Mouse (Mus musculus) small intestine, adult 2 months (tissue): ENCODE data around the gene Adcy5. TPM values are rescaled to one million over a fixed set of nuclear protein-coding genes. Genes with fewer than 3 reads are reported as not detected.

Source experiments
- H3K27ac ChIP-seq: fragments of 200-500 bp; 2 replicates; pipeline ENCODE4 v1.5.1; 2012; ENCODE audit warnings: low read depth, low read length, control low read depth, inconsistent platforms; ENCODE audit not compliant: insufficient read depth
- H3K27me3 ChIP-seq: fragments of 200-500 bp; 2 replicates; pipeline ENCODE4 v1.6.1; 2012; ENCODE audit warnings: mild to moderate bottlenecking, moderate library complexity, low read length, inconsistent platforms; ENCODE audit not compliant: control insufficient read depth, insufficient read depth
- H3K36me3 ChIP-seq: fragments of 200-500 bp; 2 replicates; pipeline ENCODE4 v1.6.1; 2012; ENCODE audit warnings: mild to moderate bottlenecking, low read length, control low read depth, inconsistent platforms; ENCODE audit not compliant: control insufficient read depth, insufficient read depth
- H3K4me1 ChIP-seq: fragments of 200-500 bp; 2 replicates; pipeline ENCODE4 v1.6.1; 2012; ENCODE audit warnings: low read length, inconsistent platforms, mixed read lengths; ENCODE audit not compliant: control insufficient read depth, insufficient read depth, insufficient read length
- H3K4me3 ChIP-seq: fragments of 200-500 bp; 2 replicates; pipeline ENCODE4 v1.5.1; 2012; ENCODE audit warnings: low read depth, mild to moderate bottlenecking, control low read depth, inconsistent platforms, low read length, moderate library complexity
- CTCF ChIP-seq: fragments of 200-500 bp; IDR thresholded peaks from 2 replicates; pipeline ENCODE4 v1.5.1; 2012; ENCODE audit warnings: low read depth, mild to moderate bottlenecking, control low read depth, inconsistent platforms, low read length, moderate library complexity, mixed read lengths; ENCODE audit not compliant: insufficient replicate concordance, insufficient read length; ENCODE audit errors: extremely low read depth
- POLR2A ChIP-seq: fragments of 200-500 bp; IDR thresholded peaks from 2 replicates; pipeline ENCODE4 v1.6.1; 2012; ENCODE audit warnings: low read depth, mild to moderate bottlenecking, control low read depth, inconsistent platforms, low read length, moderate library complexity
- WGBS: fragments of 180-500 bp; shearing (Covaris S2); methylation state at CpG from one replicate; pipeline ENCODE4 v1.1.7; 2018; 5-methylcytosine and 5-hydroxymethylcytosine counted together
- polyA plus RNA-seq: library from polyadenylated mRNA; depleted of rRNA; stranded (reverse); fragments of >200 nt; gene quantifications from 2 replicates; pipeline ENCODE4 v1.2.3, GENCODE M21; 2012

Gene Adcy5
- polyA plus RNA-seq, 1 experiment: 13.0 TPM

- WGBS: 77% methylated on average over 9 of the region's 9 CpGs
- TF ChIP-seq POLR2A (no peak), CTCF (no peak)
- no peaks in the 10 kb centered on the region for H3K36me3 ChIP-seq
- no peak overlapping the region for H3K27ac ChIP-seq
- H3K4me3 ChIP-seq: no peak overlapping the region
- no peaks in the 10 kb centered on the region for H3K4me1 ChIP-seq
- no peaks in the 10 kb centered on the region for H3K27me3 ChIP-seq
Observed at GRCm38 (mm10) chr16:35285821-35286220, 131.1 kb downstream of the Adcy5 start.

DNA sequence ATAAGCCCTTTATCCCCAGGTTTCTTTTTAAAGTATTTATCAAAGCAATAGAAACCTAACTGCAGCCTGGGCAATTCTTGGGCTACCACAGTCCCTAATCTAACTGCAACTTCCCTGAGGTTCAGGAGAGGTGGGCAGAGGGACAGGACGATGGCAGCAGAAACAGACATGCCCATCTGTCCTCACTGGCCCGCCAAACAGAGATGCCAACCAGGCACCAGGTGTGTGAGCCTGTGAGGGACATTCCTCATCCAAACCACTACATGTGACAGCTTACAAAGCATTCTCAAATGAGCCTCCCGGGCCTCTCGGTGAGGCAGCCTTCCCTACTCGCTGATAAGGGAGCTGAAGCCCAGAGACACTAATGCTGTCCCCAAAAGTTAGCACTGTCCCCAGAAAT is 132.6 kb downstream of the Adcy5 start:
- no peak overlapping the region for H3K27ac ChIP-seq
- H3K27me3 ChIP-seq: no peaks in the 10 kb centered on the region
- H3K4me1 ChIP-seq: no peaks in the 10 kb centered on the region
- TF ChIP-seq POLR2A (no peak), CTCF (no peak)
- no peak overlapping the region for H3K4me3 ChIP-seq
- 84% methylated on average over 5 of the region's 5 CpGs for WGBS
- H3K36me3 ChIP-seq: no peaks in the 10 kb centered on the region

GRCm38 (mm10) chr16:35297786-35298185 is 143.1 kb downstream of the Adcy5 start:
- WGBS: 64% methylated on average over 5 of the region's 5 CpGs
- Histone ChIP-seq H3K27ac (no peak overlapping the region), H3K4me1 (no peaks in the 10 kb centered on the region), H3K27me3 (no peaks in the 10 kb centered on the region), H3K4me3 (no peak overlapping the region), H3K36me3 (no peaks in the 10 kb centered on the region)
- TF ChIP-seq POLR2A (no peak), CTCF (no peak)

- Histone ChIP-seq H3K27me3 (no peaks in the 10 kb centered on the region), H3K4me1 (no peaks in the 10 kb centered on the region), H3K4me3 (no peak overlapping the region), H3K36me3 (peaks cover 2% of the 10 kb centered on the region), H3K27ac (no peak overlapping the region)
- WGBS: 94% methylated on average over 6 of the region's 6 CpGs
- TF ChIP-seq POLR2A (no peak), CTCF (no peak)
Observed at GRCm38 (mm10) chr16:35300156-35300555, 145.5 kb downstream of the Adcy5 start.

DNA sequence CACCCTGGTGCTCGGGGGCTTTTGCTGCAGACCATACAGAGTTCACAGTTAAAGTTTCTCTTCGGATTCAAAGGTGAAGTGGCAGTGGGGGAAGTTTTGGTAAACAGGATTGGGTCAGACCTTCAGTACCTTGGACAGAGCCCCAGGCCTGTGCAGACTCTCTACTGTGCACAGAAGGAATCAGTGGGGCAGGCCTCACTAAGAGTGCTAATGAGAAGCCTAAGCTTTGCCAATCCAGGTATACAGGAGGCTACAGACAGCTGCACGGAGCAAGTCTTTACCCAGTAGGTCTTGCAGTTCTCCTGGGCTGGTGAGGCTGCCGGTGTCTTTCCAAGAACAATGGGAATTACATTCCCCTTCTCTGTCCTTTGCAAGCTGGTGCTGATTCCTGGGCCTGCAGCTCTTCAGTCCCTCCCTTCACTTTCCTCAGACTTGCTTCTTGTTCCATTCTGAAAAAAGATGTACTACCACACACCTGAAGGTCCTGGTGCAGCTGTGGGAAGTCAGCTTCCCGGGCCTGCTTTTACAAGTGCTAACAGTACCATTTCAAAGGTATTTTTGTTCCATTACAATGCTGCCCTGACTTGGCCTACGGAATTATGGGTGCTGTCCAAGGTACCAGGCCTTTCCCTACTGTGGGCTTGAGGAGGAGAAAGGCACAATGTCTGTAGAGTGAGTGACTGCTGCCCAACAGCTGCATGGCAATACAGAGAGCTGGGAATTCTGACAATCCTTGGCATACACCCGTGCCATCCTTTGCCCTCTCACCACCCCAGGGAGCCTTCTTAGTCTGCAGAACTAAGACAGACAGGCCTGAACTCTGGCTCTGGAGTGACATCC is 148.0 kb downstream of the Adcy5 start:
- Histone ChIP-seq H3K4me1 (no peaks in the 10 kb centered on the region), H3K36me3 (peaks cover 5% of the 10 kb centered on the region), H3K27me3 (no peaks in the 10 kb centered on the region), H3K4me3 (no peak overlapping the region), H3K27ac (no peak overlapping the region)
- 55% methylated on average over 7 of the region's 7 CpGs for WGBS
- TF ChIP-seq CTCF (no peak), POLR2A (no peak)

GRCm38 (mm10) chr16:35303721-35304120 is 149.0 kb downstream of the Adcy5 start:
- TF ChIP-seq POLR2A (no peak), CTCF (no peak)
- no peak overlapping the region for H3K27ac ChIP-seq
- no peaks in the 10 kb centered on the region for H3K27me3 ChIP-seq
- no peaks in the 10 kb centered on the region for H3K4me1 ChIP-seq
- 87% methylated on average over 6 of the region's 6 CpGs for WGBS
- H3K36me3 ChIP-seq: peaks cover 6% of the 10 kb centered on the region
- H3K4me3 ChIP-seq: no peak overlapping the region

GRCm38 (mm10) chr16:35304416-35304815 is 149.7 kb downstream of the Adcy5 start:
- no peak overlapping the region for H3K27ac ChIP-seq
- no peaks in the 10 kb centered on the region for H3K27me3 ChIP-seq
- no peak for TF ChIP-seq CTCF
- TF ChIP-seq POLR2A: no peak
- H3K4me3 ChIP-seq: no peak overlapping the region
- H3K36me3 ChIP-seq: peaks cover 6% of the 10 kb centered on the region
- WGBS: 89% methylated on average over 5 of the region's 5 CpGs
- no peaks in the 10 kb centered on the region for H3K4me1 ChIP-seq
